Comparison of ENCODE assay signal across 9 mouse cellular contexts in the genomic region with DNA sequence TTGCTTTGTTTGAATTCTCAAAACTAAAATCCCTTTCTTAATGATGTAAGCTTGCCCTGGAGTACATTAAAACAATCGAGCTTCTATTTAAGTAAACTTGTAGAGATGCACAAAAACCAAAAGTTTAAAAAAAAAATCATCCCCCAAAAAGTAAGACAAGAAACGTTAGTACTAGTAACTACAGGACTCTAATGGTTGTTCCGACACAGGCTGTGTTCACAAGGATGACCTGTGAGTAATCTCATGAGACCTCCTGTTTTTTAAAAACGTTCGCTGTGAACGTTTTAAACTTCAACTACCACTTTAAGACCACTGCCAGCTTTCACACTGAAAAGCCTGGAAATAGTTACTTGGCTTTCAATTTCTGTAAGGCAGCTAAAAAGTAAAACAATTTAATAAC.
DNase-seq lines count a peak whose midpoint lies in the region; ATAC-seq and TF ChIP-seq lines count a peak whose summit lies in the region.
"Had no signal": no experiment of that assay in that cellular context is flagged by ENCODE, and none has a peak within 500 bp of the region (broad histone marks: within the 10 kb centered on the region; RNA-seq: fewer than 3 reads in every experiment).

No protein-coding gene starts in this region.

- TF ChIP-seq EP300 in stomach, postnatal 0 days (optimal IDR thresholded peaks at IDR 0.05), result no peak

- H3K27me3 ChIP-seq in heart, embryonic 10.5 days (ENCODE audit: insufficient read depth, poor library complexity, severe bottlenecking), result no peaks in the 10 kb centered on the region
- H3K27me3 ChIP-seq in spleen, adult 2 months (ENCODE audit: control insufficient read depth, insufficient read depth, low read length), result no peaks in the 10 kb centered on the region
- H3K27me3 ChIP-seq in limb, embryonic 15.5 days, result no peaks in the 10 kb centered on the region
- no peaks in the 10 kb centered on the region for H3K27me3 ChIP-seq in stomach, postnatal 0 days (ENCODE audit: control insufficient read depth, insufficient read depth, low read length)

- no peak for TF ChIP-seq CTCF in spleen, adult 2 months (IDR thresholded peaks at IDR 0.05; ENCODE audit: extremely low read depth, insufficient read depth, insufficient read length, insufficient replicate concordance)
- no peak for TF ChIP-seq CTCF in stomach, postnatal 0 days (IDR thresholded peaks at IDR 0.05; ENCODE audit: low read depth)

- intact Hi-C loops in heart, postnatal 36 days (cut with DNase I), result loop anchor here (2.0 to 5.0 kb wide), 2 partner anchors 30 to 85 kb away; a partner anchor contains a TSS

- H3K4me1 ChIP-seq in heart, embryonic 10.5 days, result peaks cover 23% of the 10 kb centered on the region
- H3K4me1 ChIP-seq in spleen, adult 2 months (ENCODE audit: control insufficient read depth, insufficient read depth, insufficient read length), result peaks cover 17% of the 10 kb centered on the region
- peaks cover 11% of the 10 kb centered on the region for H3K4me1 ChIP-seq in limb, embryonic 15.5 days
- peaks cover 5% of the 10 kb centered on the region for H3K4me1 ChIP-seq in stomach, postnatal 0 days (replicated peaks; ENCODE audit: control insufficient read depth, insufficient read depth)

- no peak for ATAC-seq in limb, embryonic 15.5 days (ENCODE audit: insufficient number of reproducible peaks, low FRiP score, low TSS enrichment, low read depth)
- no peak for ATAC-seq in stomach, postnatal 0 days (ENCODE audit: low FRiP score, low TSS enrichment)

- no peak for TF ChIP-seq POLR2A in spleen, adult 2 months (IDR thresholded peaks at IDR 0.05; ENCODE audit: low read depth, low read length)

- DNase-seq in heart, embryonic 10.5 days (ENCODE audit: low spot score), result no peak
- DNase-seq in heart, postnatal 36 days, result no peak
- no peak for DNase-seq in spleen, adult 2 months (ENCODE audit: low read depth in 1 of 2, low spot score in 2 of 2)
- no peak for DNase-seq in spleen, postnatal 14 days (ENCODE audit: low spot score in 2 of 2)
- DNase-seq in stomach, postnatal 0 days (ENCODE audit: low spot score), result no peak
- DNase-seq in retina, postnatal 1 day, result no peak
- no peak for DNase-seq in adrenal gland, adult 2 months
- DNase-seq: right cerebral cortex, postnatal 4 days had no signal

- 48% methylated on average over 6 of the region's 6 CpGs for WGBS in heart, embryonic 10.5 days
- WGBS in spleen, adult 2 months, result 6% methylated on average over 6 of the region's 6 CpGs
- WGBS in limb, embryonic 15.5 days, result 16% methylated on average over 6 of the region's 6 CpGs
- WGBS in stomach, postnatal 0 days, result 10% methylated on average over 6 of the region's 6 CpGs

- no peaks in the 10 kb centered on the region for H3K36me3 ChIP-seq in heart, embryonic 10.5 days
- no peaks in the 10 kb centered on the region for H3K36me3 ChIP-seq in spleen, adult 2 months (ENCODE audit: control insufficient read depth, insufficient read depth, low read length)
- no peaks in the 10 kb centered on the region for H3K36me3 ChIP-seq in limb, embryonic 15.5 days
- no peaks in the 10 kb centered on the region for H3K36me3 ChIP-seq in stomach, postnatal 0 days (ENCODE audit: control insufficient read depth, insufficient read depth, low read length)

- no peaks in the 10 kb centered on the region for H3K9me3 ChIP-seq in heart, embryonic 10.5 days
- H3K9me3 ChIP-seq in limb, embryonic 15.5 days, result no peaks in the 10 kb centered on the region
- no peaks in the 10 kb centered on the region for H3K9me3 ChIP-seq in stomach, postnatal 0 days (ENCODE audit: control insufficient read depth, low read length)

- no peak overlapping the region for H3K9ac ChIP-seq in limb, embryonic 15.5 days
- no peak overlapping the region for H3K9ac ChIP-seq in stomach, postnatal 0 days (ENCODE audit: low read length)

- H3K27ac ChIP-seq in heart, embryonic 10.5 days, result peak overlapping the region; percentile 93; the same call in 1 of the 2 replicates
- no peak overlapping the region for H3K27ac ChIP-seq in spleen, adult 2 months (ENCODE audit: insufficient read depth, low read length)
- peak overlapping the region; percentile 87 for H3K27ac ChIP-seq in limb, embryonic 15.5 days
- no peak overlapping the region for H3K27ac ChIP-seq in stomach, postnatal 0 days (replicated peaks)

- H3K4me3 ChIP-seq in heart, embryonic 10.5 days, result peak overlapping the region; percentile 69
- H3K4me3 ChIP-seq in spleen, adult 2 months (ENCODE audit: extremely low read depth, insufficient read depth, insufficient read length), result peak overlapping the region; percentile 35; the same call in 1 of the 2 replicates
- H3K4me3 ChIP-seq in limb, embryonic 15.5 days, result peak overlapping the region; percentile 53
- H3K4me3 ChIP-seq in stomach, postnatal 0 days (ENCODE audit: low read depth, low read length), result peak overlapping the region; percentile 60

- H3K4me2 ChIP-seq in limb, embryonic 15.5 days, result peak overlapping the region; percentile 77
- peak overlapping the region; percentile 66 for H3K4me2 ChIP-seq in stomach, postnatal 0 days (replicated peaks; ENCODE audit: low read depth)

Comparison
In these comparisons a context has a peak if more than half of its experiments do, and no peak if none do; other contexts are left out.
1. H3K27ac ChIP-seq: peak in heart, embryonic 10.5 days (single experiment) and limb, embryonic 15.5 days (single experiment); none in spleen, adult 2 months (single experiment) and stomach, postnatal 0 days (single experiment).
2. Peak in every context shown above with its lines, with median percentiles within 50 percentile points of each other: H3K4me3 ChIP-seq.